Mouse (Mus musculus): Measurements from ENCODE around the gene Sugct.

GRCm38 (mm10) chr13:17086146-17086545 lies 609.2 kb downstream of the Sugct start:
- no peak for TF ChIP-seq CTCF (IDR thresholded peaks at IDR 0.05; ENCODE audit: low read depth)
- TF ChIP-seq EP300 (IDR thresholded peaks at IDR 0.05; ENCODE audit: low read depth): no peak
